Mouse (Mus musculus) MEL (cell line): Measurements from ENCODE around the gene Sh3rf3.

Source experiments
- CTCF ChIP-seq, 3 experiments: IDR thresholded peaks in 2 of 3; conservative IDR thresholded peaks in 1 of 3; 2 replicates each; pipeline ENCODE4 v1.5.1; 2011 to 2012; ENCODE audit warnings: low read length in 3 of 3, low read depth in 2 of 3, mild to moderate bottlenecking in 2 of 3, improper control_type of control experiment in 1 of 3, inconsistent platforms in 1 of 3, mixed read lengths in 1 of 3, moderate library complexity in 1 of 3; ENCODE audit not compliant: control insufficient read depth in 1 of 3, insufficient read depth in 1 of 3, poor library complexity in 1 of 3, severe bottlenecking in 1 of 3
- GABPA ChIP-seq: IDR thresholded peaks from 2 replicates; pipeline ENCODE4 v1.6.1; 2012; ENCODE audit warnings: low read depth, mild to moderate bottlenecking, inconsistent platforms, low read length, improper control_type of control experiment, moderate library complexity
- GATA1 ChIP-seq: IDR thresholded peaks from 2 replicates; pipeline ENCODE4 v1.6.1; 2011; ENCODE audit warnings: low read depth, low read length, improper control_type of control experiment
- KAT2A ChIP-seq: conservative IDR thresholded peaks from 2 replicates; pipeline ENCODE4 v1.6.1; 2012; ENCODE audit warnings: low read depth, low read length, improper control_type of control experiment, inconsistent platforms
- MAX ChIP-seq: IDR thresholded peaks from 2 replicates; pipeline ENCODE4 v1.6.1; 2011; ENCODE audit warnings: low read length, improper control_type of control experiment
- NELFE ChIP-seq: IDR thresholded peaks from 2 replicates; pipeline ENCODE4 v1.6.1; 2011; ENCODE audit warnings: low read depth, low read length, improper control_type of control experiment
- POLR2A ChIP-seq, 2 experiments: IDR thresholded peaks; 2 replicates each; pipeline ENCODE4 v1.6.1; 2011 to 2012; ENCODE audit warnings: low read length in 2 of 2, mild to moderate bottlenecking in 2 of 2, control low read depth in 1 of 2, improper control_type of control experiment in 1 of 2, low read depth in 1 of 2, moderate library complexity in 1 of 2; ENCODE audit not compliant: control insufficient read depth in 1 of 2, insufficient read depth in 1 of 2, poor library complexity in 1 of 2
- RCOR1 ChIP-seq: IDR thresholded peaks from 2 replicates; pipeline ENCODE4 v1.6.1; 2012; ENCODE audit warnings: low read depth, mild to moderate bottlenecking, inconsistent platforms, low read length, improper control_type of control experiment
- SMC3 ChIP-seq: IDR thresholded peaks from 2 replicates; pipeline ENCODE4 v1.6.1; 2011; ENCODE audit warnings: low read depth, low read length, improper control_type of control experiment
- TAL1 ChIP-seq: IDR thresholded peaks from 2 replicates; pipeline ENCODE4 v1.6.1; 2012; ENCODE audit warnings: mild to moderate bottlenecking, inconsistent platforms, low read length, moderate library complexity, mixed read lengths
- USF2 ChIP-seq, 2 experiments: IDR thresholded peaks; 2 replicates each; pipeline ENCODE4 v1.6.1; 2011 to 2012; ENCODE audit warnings: improper control_type of control experiment in 2 of 2, low read length in 2 of 2, borderline replicate concordance in 1 of 2, inconsistent platforms in 1 of 2, low read depth in 1 of 2, mild to moderate bottlenecking in 1 of 2; ENCODE audit not compliant: insufficient read depth in 1 of 2
- ZMIZ1 ChIP-seq: IDR thresholded peaks from 2 replicates; pipeline ENCODE4 v1.6.1; 2012; ENCODE audit warnings: low read depth, mild to moderate bottlenecking, inconsistent platforms, low read length, improper control_type of control experiment, moderate library complexity

DNA sequence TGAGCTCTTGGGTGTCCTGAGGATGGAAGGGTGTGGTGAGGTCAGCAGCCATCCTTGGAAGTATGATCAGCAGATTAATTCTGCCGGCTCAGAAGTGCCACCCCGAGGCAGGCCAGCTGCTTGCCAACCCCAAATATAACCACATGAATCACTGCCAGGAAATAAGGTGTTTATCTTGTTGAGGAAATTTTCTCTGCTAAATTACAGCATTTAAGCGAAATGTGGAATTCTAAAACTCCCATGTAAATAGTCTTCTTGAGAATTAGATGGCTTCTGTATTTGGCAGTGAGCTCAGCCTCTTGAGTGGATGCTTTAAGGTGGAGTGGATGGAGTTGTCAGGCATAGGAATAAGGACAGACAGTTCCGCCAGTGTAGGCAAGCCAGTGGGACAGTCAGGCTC lies 259.7 kb downstream of the Sh3rf3 start:
- TF ChIP-seq MAX = no peak
- no peak for TF ChIP-seq KAT2A
- TF ChIP-seq POLR2A (IDR thresholded peaks at IDR 0.05; ENCODE audit: control insufficient read depth in 1 of 2, insufficient read depth in 1 of 2, low read depth in 1 of 2, low read length in 2 of 2, poor library complexity in 1 of 2) = no peak
- no peak for TF ChIP-seq CTCF (IDR thresholded peaks at IDR 0.05 in 2 of 3, conservative IDR thresholded peaks at IDR 0.05 in 1 of 3; ENCODE audit: control insufficient read depth in 1 of 3, insufficient read depth in 1 of 3, low read depth in 2 of 3, low read length in 3 of 3, poor library complexity in 1 of 3, severe bottlenecking in 1 of 3)
- TF ChIP-seq TAL1 = no peak
- TF ChIP-seq GATA1 = no peak
- TF ChIP-seq USF2 (IDR thresholded peaks at IDR 0.05; ENCODE audit: borderline replicate concordance in 1 of 2, insufficient read depth in 1 of 2, low read depth in 1 of 2, low read length in 2 of 2) = no peak
- TF ChIP-seq ZMIZ1 = no peak
- TF ChIP-seq NELFE = no peak
- TF ChIP-seq GABPA = no peak
- no peak for TF ChIP-seq RCOR1
- TF ChIP-seq SMC3 = no peak
